Mouse (Mus musculus) frontal cortex, adult (tissue): Measurements from ENCODE around the gene Abcf3.

ENCODE experiments used
- ATAC-seq: cut with Nextera tagmentation; 2 replicates; pipeline ENCODE4 v1.9.2; 2017; ENCODE audit warnings: mild to moderate bottlenecking, moderate library complexity, mixed read lengths; ENCODE audit not compliant: low TSS enrichment

Gene Abcf3

DNA sequence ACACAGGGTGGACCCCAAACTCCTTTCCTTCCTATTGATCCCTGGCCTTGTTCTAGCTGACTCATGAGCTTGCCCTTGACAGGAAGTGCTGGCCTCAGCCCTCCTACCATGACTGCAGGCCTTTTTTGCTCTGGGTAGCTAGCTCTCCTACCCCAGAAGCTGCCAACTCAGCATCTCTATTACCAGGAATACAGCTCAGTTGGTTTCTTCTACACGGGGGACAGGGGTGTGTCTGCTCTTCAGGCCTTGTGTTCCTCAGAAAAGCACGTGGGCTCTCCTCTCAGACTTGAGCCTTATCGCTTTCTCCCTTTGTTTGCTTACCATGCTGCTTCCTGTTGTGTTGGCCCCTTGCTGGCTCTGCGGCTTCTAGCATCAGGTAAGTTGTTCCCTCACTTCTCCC lies 7.9 kb upstream of the Abcf3 start:
- no peak for ATAC-seq

DNA sequence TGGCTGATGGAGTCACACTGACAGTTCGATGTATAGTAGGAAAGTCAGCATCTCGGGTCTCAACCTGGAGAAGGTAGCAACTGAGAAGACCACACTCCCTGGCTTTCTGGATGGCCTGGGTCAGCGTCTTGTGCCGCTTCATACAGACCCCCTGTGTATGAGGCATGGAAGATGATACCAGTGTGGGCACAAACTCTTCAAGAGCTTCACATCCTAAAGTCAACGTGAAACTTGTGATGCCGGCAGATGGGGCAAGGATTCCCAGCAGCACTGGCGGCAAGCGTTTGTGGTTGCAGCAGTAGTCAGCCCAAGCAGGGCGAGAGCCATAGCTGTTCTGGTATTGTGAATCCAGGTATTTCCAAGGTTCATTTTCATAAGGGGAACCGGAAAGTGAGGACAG lies 2.7 kb upstream of the Abcf3 start:
- ATAC-seq = no peak

DNA sequence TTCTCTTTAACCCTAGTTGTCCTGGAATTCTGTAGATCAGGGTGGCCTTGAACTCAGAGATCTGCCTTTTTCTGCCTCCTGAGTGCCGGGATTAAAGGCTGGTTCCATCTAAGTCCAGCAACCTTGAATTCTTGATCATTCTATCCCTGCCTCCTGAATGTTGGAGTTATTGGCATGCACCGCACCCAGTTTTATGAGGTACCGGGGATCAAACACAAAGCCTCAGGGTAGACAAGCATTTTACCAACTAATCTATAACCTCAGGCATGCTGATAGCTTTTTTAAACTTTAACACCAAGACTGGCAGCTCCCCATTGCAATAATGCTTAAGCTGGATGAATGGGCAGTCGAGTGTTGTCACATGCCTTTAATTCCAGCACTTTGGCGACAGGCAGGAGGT lies 954 bp upstream of the Abcf3 start:
- no peak for ATAC-seq

DNA sequence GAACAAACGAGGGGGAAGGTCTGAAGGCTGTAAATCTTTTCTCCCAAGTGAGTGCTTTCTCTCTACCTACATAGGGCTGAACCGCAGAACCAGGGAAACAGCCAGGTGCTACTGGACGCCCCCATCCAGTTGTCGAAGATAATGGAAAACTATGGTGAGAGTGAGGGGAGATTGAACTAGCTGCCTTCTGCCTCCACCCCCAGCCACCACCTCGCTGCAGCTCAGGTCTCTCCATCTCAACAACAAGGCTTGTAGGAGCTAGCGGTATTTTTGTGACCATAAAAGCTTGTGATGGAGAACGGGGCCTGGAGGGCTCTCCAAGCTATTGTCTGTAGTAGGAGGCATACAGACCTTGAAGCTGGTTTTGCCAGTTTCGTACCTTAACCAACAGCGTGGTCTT lies 784 bp downstream of the Abcf3 start:
- ATAC-seq = no peak

DNA sequence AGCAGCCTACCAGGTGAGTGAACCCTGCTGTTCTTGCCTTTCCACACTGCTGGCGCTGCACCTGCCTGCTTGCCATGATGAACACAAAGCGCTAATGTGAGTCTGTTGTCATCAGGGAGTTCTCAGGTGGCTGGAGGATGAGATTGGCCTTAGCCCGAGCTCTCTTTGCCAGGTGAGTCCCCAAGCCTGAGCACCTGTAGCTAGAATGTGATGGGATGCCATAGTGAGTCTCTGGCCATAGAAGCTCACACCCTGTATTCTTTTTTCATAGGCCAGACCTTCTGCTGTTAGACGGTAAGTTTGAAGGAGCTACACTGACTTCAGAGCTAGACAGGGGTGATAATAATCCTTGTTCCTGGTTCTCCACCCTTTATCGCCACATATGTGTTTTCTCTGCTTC lies 3.3 kb downstream of the Abcf3 start:
- no peak for ATAC-seq

DNA sequence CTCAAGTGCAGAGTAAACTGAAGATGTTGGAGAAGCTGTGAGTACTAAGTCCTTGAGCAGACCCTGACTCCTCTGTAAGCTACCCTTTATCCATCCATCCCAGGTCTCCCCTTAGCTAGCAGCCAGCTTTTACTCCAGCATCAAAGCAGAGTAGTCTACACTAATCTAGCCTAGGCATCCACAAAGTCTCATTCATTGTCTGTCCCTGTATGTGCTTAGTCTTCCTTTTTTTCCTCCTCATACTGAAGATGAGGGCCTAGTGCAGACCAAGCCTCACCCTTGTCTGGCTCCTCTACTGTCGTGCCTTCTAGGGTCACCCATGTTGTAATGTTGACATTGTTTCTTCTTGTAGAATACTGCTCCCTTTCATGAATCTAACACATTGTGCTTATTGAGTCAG lies 4.2 kb downstream of the Abcf3 start:
- no peak for ATAC-seq

DNA sequence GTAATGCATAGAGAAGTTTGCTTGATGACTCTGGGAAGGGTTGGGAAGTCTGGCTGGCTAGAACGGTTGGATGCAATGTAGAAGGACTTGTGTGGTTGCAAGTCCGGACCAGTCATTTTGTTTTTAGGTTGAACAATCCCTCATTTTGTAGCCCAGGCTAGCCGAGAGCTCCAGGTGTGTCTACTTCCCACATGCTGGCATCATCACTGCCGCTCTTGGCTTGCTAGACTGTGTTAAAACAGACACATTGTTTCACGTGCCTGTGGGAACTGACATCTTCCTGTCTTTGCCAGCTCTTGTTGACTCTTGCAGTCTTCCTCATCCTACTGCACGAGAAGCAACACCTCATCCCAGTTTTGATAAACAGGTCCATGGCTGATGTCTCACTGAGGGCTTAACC lies 6.6 kb downstream of the Abcf3 start:
- no peak for ATAC-seq

DNA sequence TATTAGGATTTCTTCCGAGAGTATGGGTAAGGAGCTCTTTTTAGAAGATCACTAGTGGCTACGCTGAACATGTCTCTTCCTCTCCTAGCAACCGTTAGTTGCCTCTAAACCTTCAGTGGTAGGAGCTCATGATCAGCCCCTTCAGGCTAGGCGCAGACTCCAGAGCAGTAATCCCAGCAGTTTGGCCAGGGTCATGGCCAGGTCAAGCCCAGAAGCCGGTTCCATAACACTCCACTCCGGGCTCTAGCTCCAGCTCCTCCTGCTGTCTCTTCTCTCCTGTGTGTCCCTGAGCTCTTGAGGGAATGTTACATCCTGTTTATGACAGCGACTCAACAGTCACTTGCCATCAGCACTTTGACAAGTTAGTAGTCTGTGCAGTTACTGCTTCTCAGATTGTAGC lies 9.0 kb downstream of the Abcf3 start:
- no peak for ATAC-seq

DNA sequence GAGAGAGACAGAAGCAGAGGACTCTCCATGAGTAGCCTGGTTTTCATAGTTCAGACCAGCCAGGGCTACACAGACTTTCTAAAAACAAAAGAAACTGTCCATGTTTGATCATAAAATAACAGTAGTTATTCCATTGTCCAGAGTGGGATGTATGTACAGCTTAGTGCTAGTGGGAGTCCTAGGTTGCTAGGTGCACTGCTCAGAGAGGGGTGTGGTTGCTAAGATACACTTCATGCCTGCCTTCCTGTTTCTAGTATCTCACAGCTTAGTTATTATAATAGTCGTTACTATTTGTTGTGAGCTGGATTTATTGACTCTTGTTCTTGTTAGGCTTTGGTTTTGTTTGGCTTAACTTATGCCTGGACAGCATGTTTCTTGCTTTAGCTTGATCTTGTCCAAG lies 16.7 kb downstream of the Abcf3 start:
- ATAC-seq = no peak

DNA sequence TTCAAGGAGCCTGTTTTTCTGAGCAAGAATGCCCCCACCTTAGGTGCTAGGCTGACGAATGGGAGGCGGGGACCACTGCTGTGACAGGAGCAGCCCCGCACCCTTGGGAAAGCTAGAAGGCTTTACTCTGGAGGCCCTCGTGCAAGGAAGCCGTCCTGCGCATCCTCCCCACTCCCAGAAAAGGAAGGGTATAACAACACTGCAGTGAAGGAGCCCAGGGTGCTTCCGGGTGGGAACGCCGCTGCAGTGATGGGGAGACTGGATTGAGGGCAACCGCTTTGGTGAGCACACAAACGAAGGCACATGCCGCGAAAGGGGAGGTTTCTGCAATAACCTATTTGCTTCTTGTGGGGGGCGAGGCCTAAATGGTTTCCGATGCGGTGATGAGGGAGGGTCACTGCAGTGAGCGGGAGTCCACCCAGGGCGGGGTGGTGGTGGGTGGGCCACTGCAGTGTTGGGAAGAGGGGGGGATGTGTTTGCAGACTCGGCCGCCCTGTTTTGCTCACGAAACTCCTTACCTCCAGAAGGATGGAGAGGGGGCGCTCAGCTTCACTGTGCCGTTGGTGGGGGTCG lies 41.1 kb downstream of the Abcf3 start, which contains the start of gene Vwa5b2:
TSS of gene Vwa5b2 (plus strand) at position 106 of the 573 bp plus-strand sequence.
- peak; percentile 75 for ATAC-seq

DNA sequence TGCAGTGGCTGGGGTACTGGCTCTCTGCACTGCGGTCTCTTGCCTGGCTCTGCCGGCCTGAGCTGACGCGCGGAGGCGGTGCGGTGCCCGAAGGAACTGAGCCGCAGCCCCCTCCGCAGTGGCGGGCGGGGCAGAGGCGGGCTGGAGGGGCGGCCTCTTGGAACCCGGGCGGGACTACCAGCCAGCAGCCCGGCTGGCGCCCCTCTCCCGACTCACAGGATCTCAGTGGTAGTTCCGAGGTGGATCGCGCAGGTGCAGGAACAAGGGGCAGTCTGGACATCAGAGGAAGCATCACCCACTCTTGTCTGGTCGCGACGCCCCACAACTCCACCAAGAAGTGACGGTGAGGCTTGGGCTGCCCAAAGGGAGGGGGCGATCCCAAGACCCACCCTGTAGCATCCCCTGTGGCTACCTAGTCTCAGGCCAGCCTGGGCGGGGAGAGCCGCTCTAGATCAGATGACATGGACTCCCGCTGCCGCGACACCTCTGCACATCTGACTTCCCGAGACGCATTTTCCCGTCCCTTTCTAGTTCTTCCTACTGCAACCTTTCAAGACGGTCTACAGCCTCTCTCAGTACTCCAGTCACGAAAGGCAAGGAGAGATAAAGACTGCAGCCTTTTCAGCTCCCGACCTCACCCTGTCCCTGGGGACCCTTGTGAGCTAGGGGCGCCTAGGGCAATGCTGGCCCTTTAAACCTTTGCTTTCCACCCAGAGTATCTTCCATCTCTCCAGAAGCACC lies 41.7 kb downstream of the Abcf3 start:
- peak; percentile 62 for ATAC-seq

DNA sequence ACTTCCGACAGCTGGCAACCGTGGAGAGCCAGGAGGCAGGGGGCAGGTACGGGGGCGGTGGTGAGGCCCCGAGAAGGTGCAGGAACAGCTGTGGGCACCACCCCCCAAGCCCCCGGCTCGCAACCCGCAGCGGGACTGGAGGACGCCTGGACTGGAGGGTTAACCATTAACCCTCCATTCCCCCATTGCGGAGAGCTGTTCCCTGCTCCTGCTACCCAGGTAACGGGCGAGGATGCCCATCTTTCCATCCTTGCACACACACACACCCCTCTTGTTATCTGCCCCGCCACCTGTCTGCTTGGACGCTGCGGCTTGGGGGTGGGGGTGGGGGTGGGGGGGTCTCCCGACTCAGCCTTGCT lies 42.3 kb downstream of the Abcf3 start:
- no peak for ATAC-seq

DNA sequence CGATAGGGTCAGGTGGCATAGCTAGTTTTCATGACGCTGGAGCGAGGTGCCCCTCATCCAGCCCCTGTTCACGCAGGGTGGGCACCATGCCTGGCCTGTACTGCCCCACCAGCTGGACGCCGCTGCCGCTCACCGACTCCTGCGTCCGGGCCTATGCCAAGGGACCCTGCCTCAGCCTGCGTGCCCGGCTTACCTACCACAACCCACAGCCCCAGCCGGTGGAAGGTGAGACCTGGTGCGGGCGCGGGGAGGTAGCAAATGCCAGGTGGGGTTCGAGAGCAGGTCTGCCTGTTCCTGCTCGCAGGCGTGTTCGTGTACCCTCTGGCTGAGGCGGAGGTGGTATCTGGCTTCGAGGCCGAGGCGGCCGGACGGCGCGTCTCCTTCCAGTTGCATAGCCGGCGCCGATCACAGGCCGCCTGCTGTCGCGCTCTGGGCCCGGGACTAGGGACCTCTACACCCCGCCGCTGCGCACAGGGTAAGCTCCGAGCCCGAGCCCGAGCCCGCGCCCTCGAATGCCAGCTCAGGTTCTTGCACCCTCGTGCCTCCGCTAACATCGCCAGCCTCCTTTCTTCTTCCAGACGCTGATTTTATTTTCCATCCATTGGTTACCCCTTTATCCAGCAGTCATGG lies 42.8 kb downstream of the Abcf3 start:
- no peak for ATAC-seq

DNA sequence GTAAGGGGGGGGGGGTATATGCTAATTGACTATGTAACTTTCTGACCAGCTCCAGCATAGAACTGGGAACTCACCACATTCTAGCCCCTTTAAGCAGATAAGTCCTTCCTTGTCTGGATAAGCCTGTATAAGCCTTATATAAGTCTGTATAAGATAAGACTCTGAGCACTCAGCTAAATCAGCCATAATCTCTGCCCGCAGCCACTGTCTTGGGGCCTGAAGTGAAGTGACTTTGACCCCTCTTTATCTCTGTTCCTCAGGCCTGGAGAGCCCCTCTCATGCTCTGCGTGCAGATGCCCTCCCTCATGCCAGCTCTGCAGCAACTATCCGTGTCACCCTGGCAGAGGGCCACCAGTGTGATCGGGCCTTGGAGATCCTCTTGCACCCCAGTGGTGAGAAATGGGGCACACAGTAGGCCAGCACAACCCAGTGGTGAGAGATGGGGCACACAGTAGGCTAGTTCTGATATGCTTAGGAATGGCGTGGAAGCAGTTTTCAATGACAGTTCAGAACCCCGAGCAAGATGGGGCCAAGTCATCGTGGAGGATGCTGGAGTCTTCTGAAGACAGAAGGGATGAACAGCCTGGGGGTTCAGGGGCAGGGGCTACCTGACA lies 46.8 kb downstream of the Abcf3 start:
- no peak for ATAC-seq

DNA sequence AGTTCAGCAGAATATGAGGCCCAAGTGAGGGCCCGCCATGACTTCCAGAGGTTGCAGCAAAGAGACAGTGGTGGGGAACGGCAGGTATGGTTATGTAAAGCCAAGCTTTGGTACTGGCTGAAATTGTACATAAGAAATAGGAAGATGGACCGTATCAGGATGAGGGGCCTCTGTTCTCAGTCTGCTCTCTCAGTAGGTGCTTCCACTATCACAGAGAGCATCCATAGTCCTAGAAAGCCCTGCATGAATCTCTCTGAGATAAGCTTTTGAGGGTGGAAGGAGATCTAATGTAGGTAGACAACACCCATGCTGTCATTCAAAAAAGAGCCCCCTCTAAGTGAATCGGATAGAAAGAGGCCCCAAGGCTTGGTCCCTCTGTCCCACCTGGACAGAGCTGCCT lies 47.4 kb downstream of the Abcf3 start:
- no peak for ATAC-seq

DNA sequence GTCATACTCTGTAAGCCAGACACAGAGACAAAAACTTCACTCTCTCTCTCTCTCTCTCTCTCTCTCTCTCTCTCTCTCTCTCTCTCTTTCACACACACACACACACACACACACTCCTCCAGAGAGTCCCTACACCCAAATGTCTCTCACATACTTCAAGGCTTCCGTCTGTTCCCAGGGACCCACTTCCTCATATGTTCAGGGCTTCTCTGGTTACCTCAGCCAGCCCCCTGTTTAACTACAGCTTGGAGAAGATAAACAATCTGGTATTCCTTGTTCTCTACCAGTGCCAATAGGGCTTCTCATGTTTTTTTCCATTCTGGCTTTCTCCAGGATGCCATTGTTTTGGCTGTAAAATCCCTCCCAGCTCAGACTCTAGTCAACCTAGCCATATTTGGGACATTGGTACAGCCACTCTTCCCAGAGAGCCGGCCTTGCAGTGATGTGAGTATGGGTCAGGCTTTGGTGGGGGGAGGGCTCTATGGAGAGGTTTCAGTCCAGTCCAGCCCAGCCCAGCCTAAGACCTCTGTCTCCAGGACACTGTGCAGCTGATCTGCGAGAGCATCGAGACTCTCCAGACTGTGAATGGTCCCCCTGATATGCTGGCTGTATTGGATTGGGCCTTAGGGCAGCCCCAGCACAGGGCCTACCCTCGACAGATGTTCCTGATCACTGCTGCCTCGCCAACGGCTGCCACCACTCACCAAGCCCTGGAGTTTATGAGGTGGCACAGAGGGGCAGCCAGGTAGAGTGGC lies 48.5 kb downstream of the Abcf3 start:
- no peak for ATAC-seq

DNA sequence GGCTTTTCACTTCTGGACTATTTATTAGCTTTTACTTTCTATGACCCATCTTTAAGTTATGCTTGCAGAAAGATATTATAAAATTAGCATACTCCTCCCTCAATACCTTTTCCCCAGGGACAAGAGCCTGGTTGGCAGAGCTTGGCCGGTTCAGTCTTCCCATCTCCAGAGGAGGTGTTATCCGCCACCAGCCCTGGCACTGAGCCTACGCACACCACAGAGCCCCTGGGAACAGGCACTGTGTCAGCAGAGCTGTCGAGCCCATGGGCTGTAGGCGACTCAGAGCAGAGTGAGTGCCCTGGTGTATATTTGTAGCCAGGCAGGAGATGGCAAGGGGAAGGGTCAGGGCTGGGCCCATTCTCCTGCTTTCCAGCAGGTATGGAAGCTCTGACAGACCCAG lies 52.1 kb downstream of the Abcf3 start:
- no peak for ATAC-seq

DNA sequence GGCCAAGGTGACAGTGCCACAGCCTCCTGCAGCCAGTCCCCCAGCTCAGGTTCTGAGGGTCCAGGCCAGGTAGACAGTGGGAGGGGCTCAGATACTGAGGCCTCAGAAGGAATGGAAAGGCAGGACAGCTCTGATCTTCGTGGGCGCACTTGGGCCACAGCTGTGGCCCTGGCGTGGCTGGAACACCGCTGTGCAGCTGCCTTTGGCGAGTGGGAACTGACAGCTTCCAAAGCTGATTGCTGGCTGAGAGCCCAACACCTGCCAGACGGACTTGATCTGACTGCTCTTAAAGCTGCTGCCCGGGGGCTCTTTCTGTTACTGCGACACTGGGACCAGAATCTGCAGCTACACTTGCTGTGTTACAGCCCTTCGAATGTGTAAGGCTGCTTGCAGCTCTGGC lies 56.3 kb downstream of the Abcf3 start:
- ATAC-seq = no peak

DNA sequence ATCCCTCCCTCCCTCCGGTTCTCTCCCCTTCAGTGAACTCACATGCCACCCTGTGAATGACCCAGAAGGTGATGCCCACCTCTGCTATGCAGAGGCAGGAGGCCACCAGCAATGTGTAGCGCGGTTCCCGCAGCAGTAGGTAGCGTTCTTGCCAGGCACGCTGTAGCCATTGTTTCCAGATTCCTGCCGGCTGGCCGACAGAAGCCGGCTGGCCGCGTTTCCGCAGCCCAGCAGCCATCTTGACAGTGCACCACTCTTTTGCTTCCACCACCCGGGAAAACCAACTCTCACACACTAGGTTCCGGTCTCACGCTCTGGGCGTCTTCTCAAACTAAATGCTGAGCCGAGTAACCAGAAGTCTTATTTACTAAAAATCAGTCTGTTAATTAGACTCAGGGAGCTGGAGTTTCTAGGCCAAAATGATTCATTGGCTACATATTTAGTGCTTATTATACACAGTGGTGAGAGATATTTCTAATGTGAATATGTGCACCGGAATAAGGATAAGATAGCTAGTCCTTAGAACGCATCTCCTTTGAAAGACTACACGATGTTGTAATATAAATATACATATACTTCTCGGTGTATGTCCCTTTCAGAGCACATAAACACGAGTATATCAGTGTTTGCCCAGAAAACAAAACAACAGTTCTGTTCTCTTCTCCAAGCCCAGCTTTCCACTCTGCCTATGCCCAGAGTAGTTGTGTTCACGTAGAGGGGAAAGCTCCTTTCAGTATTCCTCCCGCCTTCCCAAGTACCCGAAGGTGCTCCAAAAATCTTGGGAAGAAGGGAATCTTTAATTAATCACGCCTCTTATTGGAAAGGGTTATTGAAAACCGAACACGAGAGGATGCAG lies 62.4 kb downstream of the Abcf3 start:
- peak; percentile 51 for ATAC-seq
